Mouse (Mus musculus) bone marrow, adult 2 months (tissue): ENCODE measurements around the gene Gm2888. TPM values are rescaled to one million over a fixed set of nuclear protein-coding genes. Genes with fewer than 3 reads are reported as not detected.
"Not testable (repeated sequence)": the region's sequence is repeated elsewhere in the genome, so short reads cannot be mapped to it uniquely, and the experiment has no call there.

Experiments
- H3K27ac ChIP-seq: fragments of 200-500 bp; 2 replicates; pipeline ENCODE4 v1.5.1; 2012; ENCODE audit warnings: low read depth, mild to moderate bottlenecking, control low read depth, inconsistent platforms, low read length; ENCODE audit not compliant: control insufficient read depth, poor library complexity, insufficient read depth
- H3K4me1 ChIP-seq: fragments of 200-500 bp; 2 replicates; pipeline ENCODE4 v1.6.1; 2011; ENCODE audit warnings: low read length; ENCODE audit not compliant: control insufficient read depth, insufficient read depth
- H3K4me3 ChIP-seq: fragments of 200-500 bp; replicated peaks from 2 replicates; pipeline ENCODE3; 2011; ENCODE audit warnings: mild to moderate bottlenecking, low read depth, low read length, control low read depth; ENCODE audit not compliant: control insufficient read depth
- WGBS: fragments of 180-500 bp; shearing (Covaris S2); methylation state at CpG from one replicate; pipeline ENCODE4 v1.1.7; 2018; 5-methylcytosine and 5-hydroxymethylcytosine counted together
- polyA plus RNA-seq: library from polyadenylated mRNA; stranded (reverse); fragments of >200 nt; gene quantifications from 2 replicates; pipeline ENCODE4 v1.2.4, GENCODE M21; 2011; ENCODE audit warnings: low replicate concordance; ENCODE audit not compliant: missing spikeins, insufficient read depth, insufficient read length

The Gm2888 gene
- polyA plus RNA-seq, result not detected in 2 replicates

- WGBS, result 65% methylated on average over 3 of the region's 3 CpGs
- H3K4me1 ChIP-seq, result not testable (repeated sequence)
Observed at GRCm38 (mm10) chr14:3029702-3030101, at the start of gene Gm2888. Gene Gm2888 (plus strand): TSS chr14:3030002.

DNA sequence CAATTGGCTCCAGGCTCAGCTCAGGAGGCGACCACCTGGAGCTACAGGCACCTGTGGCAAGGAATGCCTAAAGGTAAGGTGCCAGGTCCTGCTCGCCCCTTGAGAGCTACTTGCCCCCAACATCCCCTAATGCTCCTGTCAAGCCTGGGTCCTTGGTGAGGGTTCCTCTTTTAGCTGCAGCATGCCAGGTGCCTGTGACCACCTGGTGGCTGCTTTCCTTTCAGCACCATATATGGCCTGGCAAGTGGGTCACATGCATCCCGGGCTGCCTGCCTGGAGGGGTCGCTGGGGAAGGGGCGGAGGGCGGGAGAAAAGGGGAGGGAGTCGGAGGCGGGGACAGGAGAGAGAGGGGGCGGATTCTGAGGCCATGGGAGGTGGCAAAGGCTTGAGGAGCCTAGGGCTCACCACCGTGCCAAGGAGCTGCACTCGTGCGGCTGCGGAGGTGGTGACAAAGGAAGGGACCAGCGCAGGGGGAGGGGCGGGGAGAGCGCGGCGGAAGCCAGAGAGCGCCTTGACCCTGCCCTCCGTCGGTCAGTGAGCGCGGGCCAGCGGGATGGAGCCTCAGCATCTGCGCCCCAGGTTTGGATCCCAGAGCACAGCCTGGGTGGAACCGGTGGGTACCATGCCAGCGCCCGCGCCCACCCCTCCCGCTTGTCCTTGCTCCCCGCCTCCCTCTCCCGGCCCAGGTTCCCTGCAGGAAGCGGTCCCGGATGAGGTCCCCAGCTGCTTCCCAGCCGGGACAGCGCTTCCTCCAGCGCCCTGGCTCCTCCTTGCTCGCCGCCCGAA, 19.1 kb downstream of the Gm2888 start, which contains the start of gene Gm2897:
Gm2897 (plus strand) TSS at position 559 of the 786 bp plus-strand sequence.
- WGBS, result 2% methylated on average over 37 of the region's 40 CpGs
- H3K4me3 ChIP-seq, result not testable (repeated sequence)

More at GRCm38 (mm10) chr14:3029702-3030101, at the start of gene Gm2888:
- not testable (repeated sequence) for H3K27ac ChIP-seq, H3K4me3 ChIP-seq

GRCm38 (mm10) chr14:3049513-3049800, 19.7 kb downstream of the Gm2888 start:
- H3K27ac ChIP-seq, H3K4me1 ChIP-seq, H3K4me3 ChIP-seq: not testable (repeated sequence)
- WGBS, result 4% methylated on average over 19 of the region's 20 CpGs

More for the DNA sequence above, 19.1 kb downstream of the Gm2888 start, which contains the start of gene Gm2897:
- not testable (repeated sequence) for H3K27ac ChIP-seq, H3K4me1 ChIP-seq

DNA sequence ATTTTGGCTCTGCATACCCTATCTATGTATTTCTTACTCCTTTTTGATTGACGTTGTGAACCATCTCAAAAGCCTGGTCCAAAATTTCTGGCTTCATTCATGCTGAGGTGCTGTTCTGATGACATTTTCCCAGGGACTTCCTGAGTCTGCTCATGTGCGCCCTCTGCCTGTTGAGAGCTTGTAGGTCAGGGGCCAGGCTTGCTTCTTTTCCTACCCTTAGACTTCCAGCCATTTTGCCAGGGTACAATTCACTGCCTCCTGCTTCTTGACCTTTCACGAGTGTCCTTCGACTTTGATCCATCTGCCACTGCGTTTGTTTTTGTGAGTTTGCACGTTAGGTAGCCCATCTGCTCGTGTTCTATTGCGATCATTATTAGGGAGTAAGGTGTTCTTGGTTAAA, 20.3 kb downstream of the Gm2888 start:
- 4% methylated on average over 6 of the region's 8 CpGs for WGBS
- not testable (repeated sequence) for H3K4me1 ChIP-seq

More for the DNA sequence above, 20.3 kb downstream of the Gm2888 start:
- not testable (repeated sequence) for H3K27ac ChIP-seq, H3K4me3 ChIP-seq

Other genes with a start within 250 kb of the Gm2888 start
- not detected in 2 replicates for gene Gm2897, start 19.3 kb downstream of the Gm2888 start, polyA plus RNA-seq
- gene Gm10340, start 104.0 kb downstream of the Gm2888 start, polyA plus RNA-seq, result not detected in 2 replicates
- gene Gm5795, start 158.3 kb downstream of the Gm2888 start, polyA plus RNA-seq, result not detected in 2 replicates
- gene D830030K20Rik, start 178.5 kb downstream of the Gm2888 start, polyA plus RNA-seq, result not detected in 2 replicates